Mouse (Mus musculus): ENCODE measurements around the gene Cyp4f39.
"Not testable (repeated sequence)": the region's sequence is repeated elsewhere in the genome, so short reads cannot be mapped to it uniquely, and the experiment has no call there.

Gene Cyp4f39

DNA sequence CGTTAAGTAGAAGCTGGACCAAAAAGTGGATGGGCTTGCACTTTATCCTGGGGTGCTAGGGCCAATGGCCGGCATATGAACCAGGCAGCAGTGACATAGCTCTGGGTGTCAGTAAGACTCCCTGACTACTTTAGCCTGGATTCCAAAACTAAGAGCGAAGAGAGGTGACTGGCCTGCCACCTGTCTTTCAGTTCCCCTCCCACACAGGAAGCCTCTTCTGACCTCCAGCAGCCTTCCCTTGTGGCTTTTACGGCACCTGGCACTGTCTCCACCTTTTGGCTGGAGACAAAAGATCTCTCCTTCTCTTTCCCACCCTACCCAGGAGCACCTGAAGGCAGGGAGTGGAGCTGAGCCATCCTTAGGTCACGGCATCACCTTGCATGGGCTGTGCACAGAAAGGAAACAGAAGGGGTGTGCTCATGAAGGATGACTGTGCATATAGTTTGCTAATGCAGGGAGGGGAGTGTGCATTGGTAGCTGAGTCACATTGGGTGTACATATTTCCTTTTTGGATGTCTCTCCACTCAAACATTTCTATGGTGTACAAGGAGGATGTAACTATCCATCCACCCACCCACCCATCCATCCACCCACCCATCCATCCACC is 22.5 kb downstream of the Cyp4f39 start:
- no peak for DNase-seq (ENCODE audit: low read depth)

DNA sequence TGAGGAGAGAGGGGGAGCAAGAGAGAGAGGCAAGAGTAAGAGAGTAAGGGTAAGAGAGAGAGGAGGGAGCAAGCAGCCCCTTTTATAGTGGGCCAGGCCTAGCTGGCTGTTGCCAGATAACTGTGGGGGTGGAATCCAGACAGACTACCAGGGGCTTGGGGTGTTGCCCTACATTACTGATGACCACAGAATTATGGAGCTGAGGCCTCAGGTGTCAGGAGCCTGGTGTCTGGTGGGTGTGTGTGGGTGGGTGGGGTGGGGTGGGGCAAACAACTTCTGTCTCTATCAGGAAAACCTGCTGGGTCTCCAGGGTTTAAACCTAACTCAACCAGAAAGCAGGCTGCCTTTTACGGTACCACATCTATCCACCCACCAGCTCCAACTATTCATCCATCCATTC is 24.7 kb downstream of the Cyp4f39 start:
- DNase-seq (ENCODE audit: low read depth) = no peak

DNA sequence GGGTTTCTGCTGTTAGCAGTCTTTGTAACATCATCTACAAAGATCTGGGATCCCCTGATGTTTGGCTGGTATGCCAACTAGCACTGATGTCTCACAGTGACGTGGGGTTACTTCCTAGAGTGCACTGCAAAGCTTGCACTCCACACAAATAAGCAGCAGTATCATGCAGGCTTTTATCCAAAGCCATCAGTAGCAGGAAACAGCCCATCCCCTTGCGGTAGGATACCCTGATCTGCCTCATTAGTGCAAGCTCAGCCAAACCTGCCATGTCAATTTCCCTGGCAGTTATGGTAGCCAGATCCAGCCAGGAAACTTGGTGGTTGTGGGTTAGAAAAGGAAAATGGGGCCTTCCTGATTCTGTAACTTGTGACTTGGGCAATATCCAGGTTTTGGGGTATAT is 26.2 kb downstream of the Cyp4f39 start:
- no peak for DNase-seq (ENCODE audit: low read depth)

DNA sequence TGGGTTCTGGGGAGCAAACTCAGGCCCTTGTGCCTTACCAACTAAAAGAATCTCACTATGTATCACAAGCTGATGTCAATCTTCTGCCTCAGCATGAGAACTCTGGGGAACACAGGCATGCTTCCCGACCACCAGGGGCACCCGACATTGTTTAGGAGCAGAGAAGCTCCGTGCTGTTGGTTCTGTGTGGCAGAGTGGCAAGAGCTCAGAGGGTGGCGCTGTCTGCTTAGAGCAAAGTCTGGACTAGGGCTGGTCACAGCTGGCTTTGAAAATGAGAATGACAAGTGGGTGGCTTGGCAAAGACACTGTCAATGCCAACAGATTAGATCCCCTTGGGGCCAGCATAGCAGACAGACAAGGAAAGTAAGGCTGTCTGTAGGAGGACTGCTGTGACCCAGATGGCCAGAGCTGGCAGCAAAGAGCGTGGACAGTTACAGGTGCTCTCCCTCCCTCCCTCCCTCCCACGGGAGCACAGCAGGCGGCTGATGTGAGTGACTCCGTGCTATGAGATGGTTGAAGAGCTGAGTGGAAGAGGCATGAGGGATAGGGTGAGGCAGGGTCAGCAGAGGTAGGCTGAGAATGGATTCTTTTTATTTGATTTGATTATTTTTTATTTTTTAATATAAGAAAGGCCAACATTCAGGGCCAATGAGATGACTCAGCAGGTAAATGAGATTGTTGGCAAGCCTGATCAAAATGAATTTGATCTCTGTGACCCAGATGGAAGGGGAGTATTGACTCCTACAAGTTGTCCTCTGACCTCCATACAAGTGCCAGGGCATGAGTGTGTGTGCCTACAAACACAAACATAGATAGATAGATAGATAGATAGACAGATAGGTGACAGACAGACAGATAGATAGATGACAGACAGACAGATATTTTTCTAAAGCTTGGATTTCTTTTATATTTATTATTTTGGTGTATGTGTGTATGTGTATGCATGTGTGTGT is 27.3 kb downstream of the Cyp4f39 start:
- no peak for DNase-seq (ENCODE audit: low read depth)

DNA sequence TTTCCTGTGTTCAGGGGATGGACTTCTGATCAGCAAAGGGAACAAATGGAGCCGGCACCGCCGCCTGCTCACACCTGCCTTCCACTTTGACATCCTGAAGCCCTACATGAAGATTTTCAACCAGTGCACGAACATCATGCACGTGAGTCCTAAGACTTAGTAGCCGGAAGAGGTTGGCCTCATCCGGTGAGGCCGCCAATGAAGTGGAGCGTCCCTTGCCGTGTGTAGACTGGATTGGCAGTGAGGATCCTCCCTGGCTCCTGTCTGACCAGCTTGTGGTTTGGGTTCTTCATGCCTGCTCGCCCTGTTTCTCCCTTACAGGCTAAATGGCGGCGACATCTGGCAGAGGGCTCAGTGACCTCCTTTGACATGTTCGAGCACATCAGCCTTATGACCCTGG is 29.2 kb downstream of the Cyp4f39 start:
- no peak for DNase-seq (ENCODE audit: low read depth)

DNA sequence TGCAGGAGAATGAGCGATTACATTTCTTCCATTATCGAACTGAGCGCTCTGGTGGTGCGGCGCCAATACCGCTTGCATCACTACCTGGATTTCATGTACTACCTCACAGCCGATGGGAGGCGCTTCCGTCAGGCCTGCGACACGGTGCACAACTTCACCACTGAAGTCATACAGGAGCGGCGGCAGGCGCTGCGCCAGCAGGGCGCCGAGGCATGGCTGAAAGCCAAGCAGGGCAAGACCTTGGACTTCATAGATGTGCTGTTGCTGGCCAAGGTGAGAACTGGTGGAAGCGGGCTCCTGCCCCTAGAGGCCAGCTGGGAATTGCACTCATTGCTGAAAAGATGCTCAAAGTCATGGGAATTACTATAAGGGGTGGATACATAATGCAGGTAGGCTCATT is 30.7 kb downstream of the Cyp4f39 start:
- DNase-seq (ENCODE audit: low read depth) = peak; percentile 25

DNA sequence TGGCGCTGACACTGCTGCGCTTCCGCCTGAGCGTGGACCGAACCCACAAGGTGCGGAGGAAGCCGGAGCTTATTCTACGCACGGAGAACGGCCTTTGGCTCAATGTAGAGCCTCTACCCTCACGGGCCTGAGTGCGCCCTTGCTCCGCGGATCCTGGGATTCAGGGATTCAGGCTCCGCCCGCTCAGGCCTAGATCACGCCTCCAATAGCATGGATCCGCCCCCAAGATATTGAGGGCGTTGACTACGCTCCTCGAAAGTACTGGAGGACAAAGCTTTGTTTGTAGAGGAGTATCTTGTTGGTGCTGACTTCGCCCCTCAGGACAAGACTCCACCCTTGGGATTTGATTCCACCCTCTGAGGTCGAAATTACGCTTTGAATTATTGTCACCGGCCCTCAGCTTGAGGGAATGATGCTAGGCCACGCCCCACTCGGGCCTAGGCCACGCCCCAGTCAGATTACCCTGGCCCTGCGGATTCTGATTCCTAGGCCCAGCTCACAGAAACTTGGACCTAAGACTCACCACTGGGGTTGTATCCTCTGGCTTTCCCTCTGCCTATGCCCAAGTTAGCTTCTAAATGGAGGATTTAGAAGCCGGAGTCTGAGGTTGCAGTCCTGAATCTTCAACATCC is 39.9 kb downstream of the Cyp4f39 start:
- DNase-seq (ENCODE audit: low read depth) = no peak

DNA sequence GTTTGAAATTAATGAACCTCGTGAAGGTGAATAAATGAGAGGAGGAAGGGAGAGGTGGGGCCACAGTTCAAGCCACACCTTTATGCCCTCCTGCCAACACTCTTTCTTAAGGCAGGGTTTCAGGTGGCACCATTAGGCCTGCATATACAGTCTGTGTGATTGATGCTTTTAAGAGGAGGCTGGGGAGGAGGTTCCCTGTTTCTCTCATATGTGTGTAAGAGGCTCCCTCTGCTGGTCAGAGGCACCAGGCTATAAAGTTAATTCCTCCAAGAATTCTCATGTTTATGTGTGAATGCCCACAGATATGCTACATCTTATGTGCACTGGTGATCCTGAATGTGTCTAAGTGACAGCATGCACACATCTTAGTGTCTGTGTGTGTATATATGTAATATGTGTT is 42.1 kb downstream of the Cyp4f39 start:
- DNase-seq (ENCODE audit: low read depth) = peak; percentile 55

DNA sequence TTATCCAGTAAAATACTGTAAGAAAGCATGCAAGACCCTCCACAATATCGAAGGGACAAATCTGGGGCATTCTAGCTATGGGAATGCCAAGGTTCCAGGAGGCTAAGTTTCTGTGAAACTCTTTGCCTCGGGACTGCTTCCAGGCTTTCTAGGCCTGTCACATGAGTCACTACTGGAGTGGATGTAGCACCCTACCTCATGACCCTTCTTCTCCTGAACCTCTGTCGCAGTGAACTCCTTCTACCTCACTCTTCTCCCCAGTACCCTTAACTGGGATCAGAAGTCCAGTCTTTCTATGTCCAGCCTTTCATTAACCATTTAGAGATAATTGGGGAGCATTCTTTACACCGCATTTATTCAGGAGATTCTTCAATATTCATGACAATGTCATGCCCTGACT is 48.0 kb downstream of the Cyp4f39 start:
- DNase-seq (ENCODE audit: low read depth) = not testable (repeated sequence)

DNA sequence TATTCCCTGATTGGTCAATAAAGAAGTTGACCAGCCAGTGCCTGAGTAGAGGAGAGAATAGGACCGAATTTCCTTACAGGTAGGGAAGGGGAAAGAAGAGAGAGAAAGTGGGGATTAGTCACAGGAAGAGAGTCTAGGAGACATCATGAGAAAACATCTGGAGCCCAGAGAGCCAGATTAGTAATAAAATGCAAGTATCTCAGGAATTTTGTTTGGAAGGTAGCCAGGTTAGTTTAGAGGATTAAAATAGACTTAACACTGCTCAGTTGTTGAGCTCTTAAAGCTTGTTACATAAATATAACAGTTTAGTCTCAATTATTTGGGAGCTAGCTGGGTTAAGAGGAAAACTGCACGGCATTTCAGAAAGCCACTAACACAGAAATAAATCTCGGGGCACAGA is 48.5 kb downstream of the Cyp4f39 start:
- DNase-seq (ENCODE audit: low read depth) = no peak

DNA sequence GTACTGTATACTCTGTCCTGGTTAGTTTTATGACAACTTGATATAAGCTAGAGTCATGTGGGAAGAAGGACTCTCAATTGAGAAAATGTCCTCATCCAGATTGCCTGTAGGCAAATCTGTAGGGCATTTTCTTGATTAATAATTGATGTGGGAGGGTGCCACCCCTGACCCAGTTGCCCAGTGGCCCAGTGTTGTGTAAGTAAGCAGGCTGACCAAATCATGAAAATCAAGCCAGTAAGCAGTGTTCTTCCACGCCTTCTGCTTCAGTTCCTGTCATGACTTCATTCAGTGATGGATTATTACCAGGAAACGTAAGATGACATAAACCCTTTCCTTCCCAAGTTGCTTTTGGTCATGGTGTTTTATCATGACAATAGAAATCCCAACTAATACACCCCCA is 50.6 kb downstream of the Cyp4f39 start:
- no peak for DNase-seq (ENCODE audit: low read depth)

DNA sequence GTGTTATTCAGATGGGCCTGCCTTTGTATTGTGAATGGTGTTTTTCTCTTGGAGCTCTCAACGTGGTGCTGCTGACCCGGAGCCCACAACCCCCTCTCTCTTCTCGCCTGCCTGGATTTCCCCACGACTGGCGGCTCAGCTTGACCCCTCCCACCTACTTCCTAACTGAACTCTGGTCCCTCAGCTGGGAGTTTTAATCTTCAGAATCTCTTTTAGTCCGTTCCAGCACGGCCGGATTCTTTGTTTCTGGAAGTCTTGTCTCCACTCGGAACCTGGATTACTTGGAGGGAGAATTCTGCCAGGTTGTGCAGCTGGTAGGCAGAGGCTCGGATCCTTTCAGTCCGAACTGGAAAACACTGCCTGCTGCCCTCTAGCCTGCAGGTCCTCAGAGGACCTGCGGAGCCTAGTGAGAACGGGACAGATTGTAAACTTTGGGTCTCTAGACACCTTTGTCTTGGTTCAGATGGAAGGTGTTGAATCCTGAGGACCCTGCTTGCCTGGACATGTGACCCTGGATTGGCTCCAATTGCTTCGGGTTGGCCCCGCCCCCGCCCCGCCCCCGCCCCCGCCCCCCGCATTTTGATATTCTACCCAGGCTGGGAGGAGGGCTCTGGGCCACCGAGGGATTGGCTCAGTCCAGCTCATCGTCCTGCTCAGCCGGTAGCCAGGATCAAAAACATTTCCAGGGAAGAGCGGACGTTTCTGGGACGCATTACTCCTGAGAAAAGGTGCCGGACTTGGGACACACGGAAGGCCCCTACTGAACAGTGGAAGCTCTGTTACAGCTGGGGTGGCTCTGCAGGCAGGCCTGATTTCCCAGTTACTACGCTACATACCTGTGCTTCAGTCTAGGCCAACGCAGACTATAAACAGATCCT is 53.6 kb downstream of the Cyp4f39 start, which contains the start of gene Cyp4f17:
Gene Cyp4f17, plus strand, starts transcription at position 200 of the 878 bp plus-strand sequence.
- no peak for DNase-seq (ENCODE audit: low read depth)

DNA sequence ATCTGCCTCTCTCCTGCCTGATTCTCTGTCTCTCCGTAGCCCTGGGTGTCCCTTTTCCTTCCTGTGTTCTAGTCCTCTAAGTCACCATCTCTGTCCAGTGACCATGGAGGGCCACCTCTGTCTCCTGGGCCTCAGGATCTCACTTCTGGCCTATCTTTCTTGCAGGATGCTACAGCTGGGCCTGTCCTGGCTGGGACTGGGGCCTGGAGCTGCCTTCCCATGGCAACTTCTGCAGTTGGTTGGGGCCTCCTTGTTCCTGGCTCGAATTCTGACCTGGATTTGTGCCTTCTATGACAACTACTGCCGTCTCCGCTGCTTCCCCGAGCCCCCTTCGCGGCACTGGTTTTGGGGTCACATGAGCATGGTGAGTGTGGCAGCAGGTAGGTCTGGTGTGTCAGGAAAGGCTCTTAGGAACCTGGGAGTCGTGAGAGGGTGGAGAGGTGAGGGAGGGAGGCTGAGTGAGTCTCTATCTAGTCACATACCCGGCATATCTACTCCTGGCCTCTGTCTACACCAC is 54.3 kb downstream of the Cyp4f39 start:
- no peak for DNase-seq (ENCODE audit: low read depth)

DNA sequence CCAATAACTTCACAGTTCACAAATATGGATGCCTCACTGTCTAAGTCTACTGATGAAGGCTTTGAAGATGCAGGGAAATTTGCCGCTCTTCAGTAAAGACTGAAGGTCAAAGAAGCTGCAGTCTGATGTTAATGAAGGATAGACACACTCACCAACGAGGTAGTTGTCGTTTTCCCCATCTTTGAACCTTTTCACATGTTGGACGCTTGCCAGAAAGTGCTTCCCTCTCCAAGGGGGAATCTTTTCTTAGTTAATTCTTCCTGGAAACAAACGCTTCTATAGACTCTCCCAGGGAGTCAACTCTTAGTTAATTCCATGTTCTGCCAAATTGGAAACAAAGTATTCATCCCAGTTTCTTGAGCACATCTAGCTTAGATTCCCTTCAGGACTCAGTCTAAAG is 63.6 kb downstream of the Cyp4f39 start:
- DNase-seq (ENCODE audit: low read depth) = no peak

DNA sequence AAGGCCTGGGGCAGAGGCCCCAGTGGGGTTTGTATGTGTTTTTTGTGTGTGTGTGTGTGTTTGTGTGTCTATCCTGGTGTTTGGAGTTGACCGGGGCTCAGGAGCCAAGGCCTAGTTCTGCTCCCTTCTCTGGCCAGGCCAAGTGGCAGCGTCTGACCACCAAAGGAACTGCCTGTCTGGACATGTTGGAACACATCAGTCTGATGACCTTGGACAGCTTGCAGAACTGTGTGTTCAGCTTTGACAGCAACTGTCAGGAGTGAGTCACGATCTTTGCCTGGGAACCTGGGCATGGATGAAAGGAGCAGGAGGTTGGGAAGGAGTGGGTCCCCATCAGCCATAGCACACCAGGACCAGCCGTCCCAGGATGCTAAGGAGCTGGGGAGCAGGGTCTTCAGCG is 69.5 kb downstream of the Cyp4f39 start:
- no peak for DNase-seq (ENCODE audit: low read depth)

DNA sequence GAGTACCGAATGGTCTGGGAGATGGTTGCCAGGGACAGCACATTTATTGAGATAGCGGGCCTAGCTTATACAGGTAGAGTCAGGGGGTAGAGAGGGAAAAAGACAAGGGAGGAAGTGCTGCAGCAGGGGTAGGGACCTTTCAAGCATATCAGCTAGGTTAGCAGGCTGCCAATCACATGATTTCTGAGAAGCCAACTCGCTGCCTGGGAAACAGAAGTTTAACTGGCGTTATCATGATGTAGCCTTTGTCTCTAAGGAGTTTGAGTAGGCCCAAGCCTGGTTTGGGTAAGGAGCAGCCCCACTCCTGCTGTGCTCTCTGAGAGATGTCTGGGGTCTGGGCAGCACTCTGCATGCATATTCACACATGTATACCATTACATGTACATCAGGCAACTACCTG is 69.9 kb downstream of the Cyp4f39 start:
- DNase-seq (ENCODE audit: low read depth) = no peak

DNA sequence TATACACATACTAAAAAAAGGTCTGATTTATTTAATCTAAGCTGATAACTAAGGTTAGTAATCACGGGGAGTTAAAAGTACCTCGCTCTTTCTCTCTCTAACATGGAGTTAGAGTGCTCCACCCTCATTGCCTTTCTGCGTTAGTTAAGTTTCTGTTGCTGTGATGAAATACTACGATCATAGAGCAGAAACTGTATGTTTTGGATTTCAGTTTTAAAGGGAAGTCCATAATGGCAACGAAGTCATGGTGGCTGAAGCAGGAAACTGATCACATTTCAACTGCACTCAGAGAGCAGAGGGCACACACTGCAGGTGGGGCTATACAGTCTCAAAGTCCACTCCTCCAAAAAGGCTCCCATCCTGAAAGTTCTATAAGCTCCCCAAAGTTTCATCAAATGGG is 70.3 kb downstream of the Cyp4f39 start:
- no peak for DNase-seq (ENCODE audit: low read depth)

DNA sequence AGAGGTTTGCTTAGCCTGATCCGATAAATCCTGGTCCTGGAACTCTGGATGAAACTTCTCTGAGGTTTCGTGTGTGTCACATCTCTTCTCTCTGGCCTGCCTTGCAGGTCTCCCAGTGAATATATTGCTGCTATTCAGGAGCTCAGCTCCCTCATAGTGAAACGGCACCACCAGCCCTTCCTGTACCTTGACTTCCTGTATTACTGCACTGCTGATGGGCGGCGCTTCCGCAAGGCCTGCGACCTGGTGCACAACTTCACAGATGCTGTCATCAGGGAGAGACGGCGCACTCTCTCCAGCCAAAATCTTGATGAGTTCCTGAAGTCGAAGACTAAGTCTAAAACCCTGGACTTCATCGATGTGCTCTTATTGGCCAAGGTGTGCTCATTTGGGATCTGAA is 71.4 kb downstream of the Cyp4f39 start:
- no peak for DNase-seq (ENCODE audit: low read depth)

DNA sequence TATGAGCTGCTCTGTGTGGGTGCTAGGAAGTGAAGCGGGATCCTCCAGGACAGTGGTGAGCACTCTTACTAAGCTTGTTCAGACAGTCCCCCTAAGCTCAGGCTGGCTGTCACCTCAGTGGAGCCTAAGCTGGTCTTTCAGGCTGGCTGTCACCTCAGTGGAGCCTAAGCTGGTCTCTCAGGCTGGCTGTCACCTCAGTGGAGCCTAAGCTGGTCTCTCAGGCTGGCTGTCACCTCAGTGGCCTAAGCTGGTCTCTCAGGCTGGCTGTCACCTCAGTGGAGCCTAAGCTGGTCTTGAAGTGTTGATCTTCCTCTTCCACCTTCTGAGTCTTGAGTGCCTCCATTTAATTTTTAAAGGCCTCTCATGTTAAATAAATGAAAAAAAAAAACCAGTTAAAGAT is 73.8 kb downstream of the Cyp4f39 start:
- not testable (repeated sequence) for DNase-seq (ENCODE audit: low read depth)

DNA sequence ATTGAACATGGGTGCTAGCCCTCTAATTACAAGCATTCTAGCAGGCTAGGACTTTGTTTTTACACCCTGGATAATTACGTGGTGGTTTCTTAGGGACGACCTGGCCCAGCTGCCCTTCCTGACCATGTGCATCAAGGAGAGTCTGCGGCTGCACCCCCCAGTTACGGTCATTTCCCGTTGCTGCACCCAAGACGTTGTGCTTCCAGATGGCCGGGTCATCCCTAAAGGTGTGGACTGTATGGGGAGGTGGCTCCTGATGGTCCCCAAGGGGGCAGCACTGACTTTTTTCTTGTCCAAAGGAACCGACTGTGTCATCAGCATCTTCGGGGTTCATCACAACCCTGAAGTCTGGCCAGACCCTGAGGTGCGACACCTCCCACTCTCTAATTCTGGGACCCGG is 75.2 kb downstream of the Cyp4f39 start:
- DNase-seq (ENCODE audit: low read depth) = no peak

DNA sequence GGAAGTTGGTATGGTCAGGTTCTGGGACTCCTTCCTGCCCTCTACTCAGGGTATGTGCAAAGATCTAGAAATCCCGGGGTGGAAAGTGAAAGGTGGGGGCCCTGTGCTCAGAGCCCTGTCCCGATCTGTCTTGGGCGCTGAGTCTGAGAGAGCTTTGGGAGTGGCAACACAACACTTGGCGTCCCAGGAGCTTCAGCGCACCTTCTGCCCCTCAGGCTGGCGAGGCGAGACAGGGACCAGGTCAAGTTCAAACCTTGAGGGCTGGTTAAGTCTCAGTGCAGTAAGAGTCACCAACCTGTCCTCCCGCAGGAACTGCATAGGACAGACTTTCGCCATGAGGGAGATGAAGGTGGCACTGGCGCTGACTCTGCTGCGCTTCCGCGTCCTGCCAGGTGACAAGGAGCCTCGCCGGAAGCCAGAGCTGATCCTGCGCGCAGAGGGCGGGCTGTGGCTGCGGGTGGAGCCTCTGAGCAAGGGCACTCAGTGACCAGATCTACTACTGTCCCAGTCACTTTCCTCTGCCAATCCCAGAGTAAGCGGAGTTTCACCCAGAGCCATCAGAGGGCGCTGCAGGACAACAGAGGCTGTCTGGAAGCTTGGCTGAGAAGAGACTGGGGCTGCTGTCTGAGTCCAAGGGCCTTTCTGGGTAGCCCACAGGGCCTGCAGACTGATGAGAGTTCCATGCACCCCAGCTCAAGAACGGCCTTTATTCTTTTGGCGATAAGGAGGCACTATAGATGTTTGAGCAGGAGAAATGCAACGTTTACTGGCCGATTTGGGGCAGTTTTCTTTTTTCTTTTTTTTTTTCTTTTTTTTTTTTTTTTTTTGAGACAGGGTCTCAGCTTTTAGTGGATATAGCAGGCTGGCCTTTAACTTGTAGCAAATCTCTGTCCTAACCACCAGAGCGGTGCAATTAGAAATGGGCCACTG is 76.2 kb downstream of the Cyp4f39 start:
- DNase-seq (ENCODE audit: low read depth) = peak; percentile 80

Measured in c-Kit-positive CD71-positive TER-119-negative erythroid progenitor cells, embryonic 14.5 days (primary cell).